Mouse (Mus musculus) NIH3T3 (cell line): ENCODE measurements around the gene Ip6k2.

ENCODE experiments used
- DNase-seq: peaks from one replicate; pipeline ENCODE4 v3.0.0-alpha.2; 2012; ENCODE audit warnings: low read depth

Ip6k2 gene

DNA sequence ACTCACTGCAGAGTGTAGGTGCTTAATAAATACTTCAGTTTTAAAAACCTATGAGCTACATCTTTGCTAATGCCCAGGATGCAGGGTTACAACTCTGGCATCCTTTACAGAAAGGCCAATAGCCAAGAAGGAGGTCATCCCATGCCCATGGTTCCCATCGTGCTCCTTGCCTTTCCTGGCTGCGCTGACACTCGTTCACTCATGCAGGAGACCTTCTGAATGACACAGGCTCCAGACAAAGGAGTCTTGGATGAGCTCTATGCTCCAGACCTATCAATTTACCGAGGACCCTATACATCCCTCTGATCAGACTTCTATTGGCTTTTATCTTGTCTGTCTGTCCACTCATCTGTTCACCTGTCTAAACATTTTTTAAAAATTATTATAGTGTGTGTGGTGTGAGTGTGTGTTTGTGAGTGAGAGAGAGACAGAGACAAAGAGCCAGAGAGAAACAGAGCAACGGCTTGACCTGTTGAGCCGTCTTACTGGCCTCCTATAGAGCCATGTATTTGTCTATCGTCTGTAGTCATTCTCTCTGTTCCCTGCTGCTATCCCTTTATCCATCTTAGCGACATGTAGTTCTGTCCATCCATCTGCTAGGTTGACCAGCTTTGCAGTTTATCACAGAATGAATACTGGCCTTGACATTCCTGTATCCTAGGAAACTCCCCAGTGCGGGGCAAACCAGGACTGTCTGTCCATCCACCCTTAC is 604 bp upstream of the Ip6k2 start:
- DNase-seq, result no peak

DNA sequence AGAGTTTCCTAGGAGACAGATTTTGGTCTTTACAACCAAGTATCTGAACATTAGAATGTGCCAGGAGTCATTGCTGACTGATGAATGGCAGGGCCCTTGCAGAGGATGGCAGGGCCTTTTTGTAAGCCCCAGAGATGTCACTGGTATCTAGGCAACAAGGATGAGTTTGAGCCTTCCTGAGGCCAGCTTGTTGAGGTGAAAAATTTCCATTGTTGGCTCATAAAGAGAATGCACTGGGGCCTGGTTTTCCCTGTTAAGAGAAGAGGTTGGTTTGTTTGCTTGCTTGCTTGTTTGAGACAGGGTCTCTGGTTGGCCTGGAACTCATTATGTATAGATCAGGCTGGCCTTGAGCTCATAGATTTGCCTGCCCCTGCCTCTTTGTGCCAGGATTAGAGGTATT is 1.8 kb downstream of the Ip6k2 start:
- no peak for DNase-seq

DNA sequence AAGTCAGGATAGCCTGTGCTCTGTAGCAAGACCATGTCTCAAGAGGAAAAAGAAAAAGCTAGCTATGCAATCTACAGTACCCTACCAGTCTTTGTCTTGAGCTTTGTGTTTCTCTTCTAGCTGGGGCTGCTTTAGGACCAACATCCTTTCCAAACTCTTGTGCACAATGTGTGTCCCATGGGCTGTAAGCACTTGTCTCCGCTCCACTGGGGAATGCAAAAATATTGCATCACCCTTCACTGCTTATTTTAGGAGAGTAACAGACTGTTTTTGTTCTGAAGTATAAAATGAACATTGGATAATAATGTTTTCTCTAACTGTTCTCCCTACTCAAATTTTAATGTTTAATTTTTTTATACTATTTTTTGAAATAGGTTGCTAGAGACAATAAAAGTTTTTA is 2.9 kb downstream of the Ip6k2 start:
- DNase-seq, result no peak

DNA sequence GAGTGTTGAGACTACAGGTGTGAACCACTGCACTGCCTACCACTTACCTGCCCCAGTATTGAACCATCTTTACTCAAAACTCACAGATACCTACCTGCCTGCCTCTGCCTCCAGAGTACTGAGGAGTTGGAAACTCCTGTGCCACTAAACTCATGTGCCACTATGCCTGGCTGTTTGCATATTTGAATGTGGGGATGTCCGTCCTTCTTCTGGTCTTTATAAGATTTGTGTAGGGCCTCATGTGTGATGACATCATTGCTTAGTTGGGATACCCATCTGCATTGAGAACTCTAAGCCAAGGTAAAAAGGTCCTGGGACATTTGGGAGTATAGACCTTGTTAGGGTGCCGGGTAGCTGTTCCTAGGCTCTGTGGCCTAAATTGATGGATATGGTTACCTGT is 3.5 kb downstream of the Ip6k2 start:
- DNase-seq, result no peak

DNA sequence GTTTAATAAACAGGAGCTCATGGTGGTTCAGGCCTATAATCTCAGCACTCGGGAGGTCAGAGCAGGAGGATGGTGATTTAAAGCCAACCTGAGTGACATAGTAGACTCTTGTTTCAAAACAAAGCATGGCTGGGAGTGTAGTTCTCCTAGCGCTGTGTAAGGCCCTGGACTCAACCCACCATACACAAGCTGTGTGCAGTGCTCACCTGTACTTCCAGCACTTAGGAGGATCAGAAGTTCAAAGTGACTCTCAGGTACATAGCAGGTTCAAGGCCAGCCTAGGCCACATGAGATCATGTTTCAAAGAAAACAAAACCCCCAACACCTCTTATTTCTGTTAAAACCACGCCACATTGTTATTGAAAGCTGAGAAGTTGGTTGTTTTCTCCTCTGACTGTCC is 5.1 kb downstream of the Ip6k2 start:
- DNase-seq, result no peak

DNA sequence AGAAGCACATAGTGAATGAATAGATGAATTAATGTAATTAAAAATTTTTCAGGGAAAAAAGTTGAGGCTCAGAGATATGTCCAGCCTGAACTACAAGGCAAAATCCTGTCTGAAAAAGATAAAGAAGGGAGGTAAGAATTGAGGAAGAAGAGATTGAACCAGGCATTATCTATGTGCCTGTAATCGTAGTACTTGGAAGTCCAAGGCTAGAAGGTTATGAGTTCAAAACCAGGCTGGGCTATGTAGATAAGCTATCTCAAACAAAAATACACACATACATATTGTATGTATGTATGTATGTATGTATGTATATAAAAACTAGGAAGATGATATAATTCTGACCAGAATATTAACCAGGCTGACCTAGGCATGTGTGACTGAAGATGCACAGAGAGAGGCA is 8.7 kb downstream of the Ip6k2 start:
- DNase-seq, result no peak

DNA sequence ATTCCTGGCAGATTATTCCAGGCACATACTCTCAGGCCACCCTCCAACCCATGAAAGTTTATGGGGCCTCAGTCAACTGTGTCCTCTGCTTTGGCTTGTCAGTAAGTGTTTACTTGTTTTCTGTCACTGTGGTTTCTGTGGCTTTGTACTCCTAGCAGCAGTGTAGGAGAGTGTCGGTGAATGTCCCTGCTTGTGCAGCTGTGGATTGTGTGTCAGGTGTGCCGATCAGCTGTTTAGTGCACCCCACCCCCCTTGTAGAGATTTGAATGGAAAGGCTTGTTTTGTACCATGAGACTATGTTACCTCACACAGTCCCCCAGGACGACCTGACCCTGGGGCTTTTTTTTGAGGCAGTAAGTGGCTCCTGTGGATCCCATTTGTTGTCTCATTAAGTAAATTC is 9.1 kb downstream of the Ip6k2 start:
- no peak for DNase-seq

DNA sequence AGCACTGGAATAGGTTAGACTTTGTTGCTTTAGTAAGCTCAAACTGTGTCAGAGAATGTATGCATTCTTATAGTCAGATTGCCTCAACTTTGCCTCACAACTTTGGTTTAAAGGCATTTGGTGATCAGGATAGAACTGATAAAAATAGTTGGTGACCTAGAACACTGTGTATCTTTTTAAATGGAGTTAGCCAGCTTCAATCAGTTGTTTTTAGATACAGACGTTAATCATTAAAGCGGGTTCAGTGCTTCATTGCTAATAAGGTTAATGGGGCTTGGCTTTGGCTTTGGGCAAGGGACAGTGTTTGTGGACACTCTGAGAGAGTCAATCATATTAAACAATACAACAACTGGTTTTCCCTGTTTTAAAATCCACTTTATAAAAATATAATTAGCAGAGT is 11.7 kb downstream of the Ip6k2 start:
- DNase-seq, result no peak

DNA sequence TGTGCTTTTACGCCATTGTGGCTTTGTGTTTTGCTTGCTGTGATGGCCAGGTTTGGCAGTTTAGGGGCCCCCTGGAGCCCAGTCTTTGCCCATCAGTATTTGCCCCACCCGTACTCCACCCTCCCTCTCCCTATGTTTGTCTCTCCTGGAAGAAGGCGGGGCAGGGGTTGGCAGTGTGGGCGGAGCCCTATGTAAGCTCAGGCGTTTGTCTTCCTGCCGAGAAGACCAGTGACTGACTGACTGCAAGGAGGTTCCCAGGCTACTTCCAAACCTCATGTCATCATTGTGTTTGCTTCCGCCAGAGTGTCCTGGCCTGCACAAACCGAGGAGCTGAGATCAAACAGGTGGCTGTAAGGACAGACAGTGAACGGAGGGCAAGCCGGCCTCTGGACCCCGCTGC is 12.2 kb downstream of the Ip6k2 start:
- peak; percentile 66 for DNase-seq

DNA sequence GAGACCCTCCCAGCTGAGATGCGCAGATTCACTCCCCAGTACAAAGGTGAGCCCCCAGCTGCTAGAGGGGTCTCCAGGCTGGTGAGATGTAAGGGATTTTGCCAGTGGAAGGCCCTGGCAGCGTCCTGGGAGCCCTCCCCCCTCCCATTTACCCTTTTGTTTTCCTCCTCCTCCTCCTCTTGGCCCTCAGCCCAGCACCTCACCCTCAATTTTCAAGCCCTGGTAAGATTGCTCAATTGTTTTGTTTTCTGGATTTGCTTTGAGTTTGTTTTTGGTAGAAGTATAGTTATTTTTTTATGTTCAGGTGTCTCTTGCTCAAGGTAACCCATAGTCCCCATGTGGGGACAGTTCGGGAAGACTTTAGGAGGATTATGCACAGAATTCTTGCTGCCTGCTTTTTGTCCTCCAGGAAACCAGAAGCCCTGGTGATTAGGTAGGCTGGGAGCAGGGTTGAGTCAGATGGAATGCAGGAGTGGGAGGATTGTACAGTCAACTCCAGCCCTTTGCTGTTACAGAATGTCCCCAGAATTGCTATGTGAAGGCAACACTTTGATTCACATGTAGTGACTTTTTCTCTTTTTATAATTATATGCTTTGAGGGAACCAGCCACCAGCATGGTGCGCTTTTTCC is 12.9 kb downstream of the Ip6k2 start:
- peak; percentile 67 for DNase-seq

DNA sequence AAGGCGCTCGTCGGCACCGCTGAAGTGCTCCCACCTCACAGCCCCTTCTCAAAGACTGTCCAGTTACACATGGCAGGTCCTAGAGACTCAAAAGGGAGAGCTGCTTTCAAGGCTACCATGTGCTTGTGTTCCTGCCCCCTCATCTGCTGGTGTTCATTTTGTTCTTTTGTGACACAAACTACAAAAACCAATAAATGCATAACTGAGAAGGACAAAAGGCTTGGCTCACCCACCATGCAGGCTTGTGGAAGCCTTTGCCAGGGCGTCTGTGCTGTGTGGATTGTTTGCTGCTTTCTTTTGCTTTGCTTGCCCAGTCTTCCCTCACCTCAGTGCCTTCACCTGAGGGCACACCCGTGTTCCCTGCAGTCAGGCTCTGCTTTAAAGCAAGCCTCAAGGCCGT is 13.9 kb downstream of the Ip6k2 start:
- no peak for DNase-seq

DNA sequence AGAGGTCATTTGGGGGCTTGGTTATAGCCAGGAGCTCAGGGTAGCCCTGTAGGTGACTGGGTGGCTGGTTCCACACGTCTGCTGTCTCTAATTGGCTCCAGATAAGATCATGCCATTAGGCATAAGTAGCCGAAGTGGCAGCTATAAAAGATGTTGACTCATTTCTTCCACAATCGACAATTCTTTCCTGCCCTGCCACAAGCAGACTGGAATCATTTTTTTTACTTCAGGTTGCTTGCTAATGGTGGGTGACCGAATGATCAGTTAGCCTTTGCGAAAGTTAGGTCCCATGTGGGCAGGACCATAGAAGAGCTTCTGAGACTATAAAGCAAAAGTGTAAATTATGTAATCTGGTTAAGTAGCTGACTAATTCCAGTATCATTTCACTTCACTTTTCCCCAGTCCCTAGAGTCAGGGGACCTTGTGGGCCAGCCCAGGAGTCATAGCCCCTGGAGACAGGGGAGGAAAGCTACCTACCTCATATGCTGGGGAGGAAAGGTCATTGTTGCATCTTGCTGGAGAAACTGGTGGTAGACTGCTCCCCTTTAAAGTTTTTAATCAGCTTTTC is 15.0 kb downstream of the Ip6k2 start:
- no peak for DNase-seq

DNA sequence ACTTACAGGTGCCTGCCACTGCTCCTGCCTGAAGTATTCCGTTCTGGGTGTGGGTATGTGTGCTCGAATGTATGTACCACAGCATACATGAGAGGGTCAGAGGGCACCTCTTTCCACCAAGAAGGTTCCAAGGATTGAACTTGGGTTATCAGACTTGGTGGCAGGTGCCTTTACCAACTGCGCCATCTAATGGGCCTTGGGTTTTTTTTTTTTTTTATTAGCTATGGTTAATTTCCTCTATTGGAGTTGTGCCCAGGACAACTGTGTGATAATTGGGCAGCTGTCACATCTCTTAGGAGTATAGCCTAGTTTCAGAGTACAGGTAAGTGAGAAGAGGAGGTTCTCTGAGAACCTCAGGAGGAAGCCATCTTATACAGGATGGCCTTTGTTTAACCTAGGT is 16.0 kb downstream of the Ip6k2 start:
- DNase-seq, result no peak

DNA sequence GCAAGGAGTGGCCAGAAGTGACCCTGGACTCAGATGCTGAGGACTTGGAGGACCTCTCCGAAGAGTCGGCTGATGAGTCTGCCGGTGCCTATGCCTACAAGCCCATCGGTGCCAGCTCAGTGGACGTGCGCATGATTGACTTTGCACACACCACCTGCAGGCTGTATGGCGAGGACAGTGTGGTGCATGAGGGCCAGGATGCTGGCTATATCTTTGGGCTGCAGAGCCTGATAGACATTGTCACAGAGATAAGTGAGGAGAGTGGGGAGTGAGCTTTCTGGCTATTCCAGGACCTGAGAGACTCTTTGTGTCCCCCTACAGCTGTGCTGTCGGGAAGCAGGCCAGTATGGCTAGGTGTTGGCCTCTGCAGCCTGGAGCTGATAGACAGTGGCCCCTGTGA is 22.2 kb downstream of the Ip6k2 start:
- DNase-seq, result no peak

DNA sequence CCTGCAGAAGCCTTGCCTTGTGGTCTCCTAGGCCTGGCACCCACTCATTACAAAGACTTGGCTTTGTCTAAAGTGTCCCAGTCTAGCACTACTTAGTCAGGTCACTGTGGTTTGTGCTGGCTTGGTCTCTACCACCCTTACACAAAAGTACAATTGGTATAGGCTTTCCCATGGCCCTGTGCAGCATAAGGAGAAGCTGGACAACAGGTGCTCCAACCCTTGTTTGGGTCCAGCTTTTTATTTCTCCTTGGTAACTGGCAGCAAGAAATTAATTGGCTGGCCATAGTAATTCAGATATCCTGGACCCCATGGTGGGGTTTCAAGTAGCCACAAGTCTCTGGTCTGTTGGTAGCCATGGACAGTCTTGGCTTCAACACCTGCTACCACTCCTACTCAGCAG is 22.8 kb downstream of the Ip6k2 start:
- no peak for DNase-seq

DNA sequence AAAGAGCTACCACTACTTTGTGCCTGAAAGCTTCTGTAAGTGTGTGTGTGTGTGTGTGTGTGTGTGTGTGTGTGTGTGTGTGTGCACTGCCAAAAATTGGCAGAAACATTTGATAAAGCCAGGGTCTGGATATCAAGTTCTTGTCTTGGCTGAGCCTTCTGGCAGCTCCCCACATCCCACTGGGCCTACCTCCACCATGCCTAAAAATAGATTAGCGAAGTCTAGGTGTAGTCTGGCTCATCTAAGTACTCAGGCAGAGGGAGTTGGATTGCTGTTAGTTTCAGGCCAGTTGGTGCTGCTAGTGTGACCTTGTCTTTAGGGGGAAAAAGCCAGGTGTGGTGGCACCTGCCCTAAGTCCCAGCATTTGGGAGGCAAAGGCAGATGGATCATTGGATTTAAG is 23.2 kb downstream of the Ip6k2 start:
- no peak for DNase-seq

DNA sequence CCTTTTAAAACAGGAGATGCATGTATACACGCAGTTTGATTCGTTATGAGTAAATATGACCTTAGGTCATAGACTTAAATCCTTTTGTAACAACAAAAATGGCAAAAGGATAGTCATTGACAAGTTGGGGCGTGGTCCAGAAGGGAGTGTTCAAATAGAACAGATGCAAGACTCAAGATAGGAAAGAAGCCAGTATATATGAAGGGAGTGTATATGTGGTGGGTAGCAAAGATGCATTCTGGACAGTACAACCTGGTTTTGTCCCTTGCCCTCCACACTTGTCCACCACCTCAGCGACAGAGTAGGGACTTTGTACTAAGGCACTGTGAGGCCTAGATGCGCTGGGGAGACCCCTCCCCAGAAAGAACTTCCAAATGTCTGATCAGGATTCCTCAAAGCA is 24.1 kb downstream of the Ip6k2 start:
- no peak for DNase-seq

DNA sequence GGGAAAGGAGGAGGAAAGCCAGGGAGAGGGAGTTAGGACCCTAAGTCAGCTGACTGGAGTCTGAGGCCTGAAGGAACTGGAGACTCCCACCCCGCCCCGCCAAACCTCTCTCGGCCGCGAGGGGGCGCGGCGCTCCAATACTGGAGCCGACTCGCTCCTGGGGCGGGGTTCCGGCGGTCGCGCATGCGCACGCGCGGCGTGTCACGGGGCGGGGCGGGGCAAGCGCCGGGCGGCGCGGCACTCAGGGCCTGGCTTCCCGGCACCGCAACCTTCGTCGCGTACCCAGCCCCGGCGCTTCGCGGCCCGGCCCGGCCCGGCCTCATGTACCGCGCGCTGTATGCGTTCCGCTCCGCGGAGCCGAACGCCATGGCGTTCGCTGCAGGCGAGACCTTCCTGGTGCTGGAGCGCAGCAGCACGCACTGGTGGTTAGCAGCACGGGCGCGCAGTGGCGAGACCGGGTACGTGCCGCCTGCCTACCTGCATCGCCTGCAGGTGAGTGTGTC is 24.6 kb downstream of the Ip6k2 start, which contains the start of gene Nckipsd:
Gene Nckipsd (plus strand): TSS at position 206 of the 503 bp plus-strand sequence.
- peak; percentile 96 for DNase-seq

DNA sequence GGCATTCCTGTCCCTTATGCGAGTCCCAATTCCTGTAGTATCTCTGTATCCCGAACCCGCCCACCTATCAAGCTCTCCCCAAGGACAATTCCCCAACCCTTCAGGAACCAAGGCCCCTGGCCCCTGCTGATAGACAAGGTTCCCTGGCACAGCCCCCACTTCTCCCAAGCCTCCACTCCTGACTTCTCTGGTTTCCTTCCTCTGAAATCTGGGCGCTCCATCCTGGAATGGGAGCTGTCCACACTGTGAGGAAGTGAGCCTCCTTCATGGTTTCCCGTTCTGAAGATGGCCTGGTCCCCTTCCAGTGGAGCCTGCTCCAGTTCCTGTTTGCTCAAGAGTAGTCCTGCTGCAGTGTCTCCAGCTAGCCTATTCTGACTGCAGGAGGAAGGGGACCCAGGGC is 25.6 kb downstream of the Ip6k2 start:
- DNase-seq, result peak; percentile 29

DNA sequence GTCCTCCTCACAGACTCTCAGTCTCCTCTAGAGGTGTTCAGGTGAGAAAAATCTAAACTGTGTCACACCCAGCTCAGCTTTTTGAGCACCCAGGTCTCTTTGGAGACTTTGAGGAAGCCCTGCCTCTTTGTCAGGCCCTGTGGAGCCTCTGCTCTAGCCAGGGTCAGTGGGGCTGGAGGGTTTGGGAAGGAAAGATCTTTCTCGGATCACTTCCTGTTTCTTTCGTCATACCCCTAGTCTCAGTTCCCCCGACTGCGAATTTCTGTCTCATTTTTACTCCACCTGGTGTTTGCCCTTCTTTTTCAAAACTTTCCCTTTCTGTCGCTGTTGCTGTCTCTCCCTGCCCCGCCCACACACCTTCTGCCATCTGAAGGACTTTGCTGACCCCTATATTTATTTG is 26.1 kb downstream of the Ip6k2 start:
- DNase-seq, result no peak

DNA sequence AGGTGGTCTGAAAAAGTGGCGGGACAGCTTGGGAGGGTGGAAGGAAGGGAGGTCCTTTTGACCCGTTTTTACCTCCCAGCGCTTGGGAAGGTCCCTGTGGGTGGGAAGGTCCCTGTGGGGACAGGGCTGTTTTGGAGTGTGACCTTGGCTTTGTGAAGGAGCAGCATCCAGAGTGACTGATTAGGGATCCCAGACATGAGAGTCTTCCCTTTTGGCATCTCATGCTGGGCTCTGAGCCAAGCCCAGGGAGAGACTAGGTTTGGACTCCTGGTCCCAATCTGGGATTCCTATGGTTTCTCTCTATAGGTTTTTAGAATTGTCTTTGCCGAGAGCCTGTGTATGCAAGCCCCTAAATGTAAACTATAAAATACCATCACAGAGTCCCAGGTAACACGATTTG is 26.9 kb downstream of the Ip6k2 start:
- DNase-seq, result no peak

DNA sequence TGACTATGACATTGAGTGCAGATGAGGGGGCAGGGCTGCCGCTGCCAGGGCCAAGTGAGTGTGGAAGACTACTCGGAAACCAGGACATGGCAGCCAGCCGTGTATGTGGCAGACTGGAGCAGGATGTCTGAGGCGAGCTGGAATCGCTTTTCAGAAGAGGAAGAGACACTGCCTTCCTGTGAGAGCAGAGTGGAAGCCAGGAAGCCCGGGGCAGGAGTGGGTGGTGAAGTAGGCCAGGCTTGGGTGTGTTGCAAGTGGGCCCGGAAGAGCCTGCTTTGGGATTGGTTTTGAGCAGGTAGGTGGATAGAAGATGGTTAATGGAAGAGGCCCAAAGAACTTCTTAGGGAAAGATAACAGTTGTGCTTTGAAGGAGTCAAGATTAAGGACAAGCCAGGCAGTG is 32.0 kb downstream of the Ip6k2 start:
- DNase-seq, result no peak

DNA sequence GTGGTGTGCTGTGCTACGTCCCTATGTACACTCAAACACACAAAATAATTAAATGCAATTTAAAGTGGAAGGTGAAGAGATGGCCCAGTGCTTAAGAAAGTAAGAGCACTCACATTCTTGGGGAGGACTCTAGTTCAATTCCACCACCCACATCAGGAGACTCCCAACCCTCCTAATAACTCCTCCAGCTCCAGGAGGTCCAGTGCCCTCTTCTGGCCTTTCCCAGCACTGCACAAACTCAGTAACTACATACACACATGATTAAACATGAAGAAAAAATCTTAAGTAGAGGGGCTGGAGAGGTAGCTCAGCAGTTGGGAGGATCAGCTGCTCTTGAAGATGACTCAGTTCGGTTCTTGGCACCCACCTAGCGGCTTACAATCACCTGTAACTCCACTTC is 35.9 kb downstream of the Ip6k2 start:
- DNase-seq, result peak; percentile 71

DNA sequence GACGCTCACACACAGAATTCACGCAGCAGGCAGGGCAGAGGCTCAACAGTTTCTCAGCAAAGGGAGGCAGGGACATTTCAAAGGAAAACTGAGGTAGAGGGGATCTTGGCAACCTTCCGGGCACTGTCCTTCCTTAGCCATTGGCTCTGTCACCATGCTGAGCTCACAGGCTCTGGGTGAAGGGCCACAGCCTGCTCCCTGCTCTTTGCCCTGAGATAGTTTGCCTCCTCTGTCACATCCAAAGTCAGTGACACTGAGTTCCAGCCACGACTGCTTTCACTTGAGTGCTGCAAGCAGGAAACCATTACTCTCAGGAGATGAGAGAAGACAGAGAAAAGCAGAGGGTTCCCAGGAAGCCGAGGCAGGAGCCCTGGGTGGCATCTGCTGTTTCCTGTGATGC is 36.5 kb downstream of the Ip6k2 start:
- no peak for DNase-seq
